Mouse (Mus musculus) heart, postnatal 0 days (tissue): ENCODE measurements around the gene Tyw1.

Source experiments
- CTCF ChIP-seq: IDR thresholded peaks from 2 replicates; pipeline ENCODE4 v1.5.1; 2016; ENCODE audit warnings: antibody characterized with exemption, control low read depth, low read depth
- EP300 ChIP-seq: IDR thresholded peaks from 2 replicates; pipeline ENCODE4 v1.6.1; 2016; ENCODE audit warnings: antibody characterized with exemption, low read depth

DNA sequence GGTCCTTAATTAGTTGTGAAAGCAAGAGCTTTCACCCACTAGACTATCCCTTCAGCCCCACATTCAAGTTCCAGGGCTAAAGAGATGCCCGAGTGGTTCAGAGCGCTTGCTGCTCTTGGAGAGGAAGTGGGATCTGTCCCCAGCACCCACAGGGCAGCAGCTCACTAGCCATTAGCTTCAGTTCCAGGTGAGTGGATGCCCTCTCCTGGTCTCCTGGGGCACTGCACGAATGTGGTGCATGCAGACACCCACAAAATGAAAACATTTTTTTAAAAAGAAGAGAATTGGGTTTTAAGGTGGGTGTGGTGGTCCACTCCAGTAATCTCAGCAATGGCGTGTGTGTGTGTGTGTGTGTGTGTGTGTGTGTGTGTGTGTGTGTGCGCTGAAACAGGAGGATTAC lies 40.7 kb downstream of the Tyw1 start:
- no peak for TF ChIP-seq CTCF
- TF ChIP-seq EP300, result no peak
